Mouse (Mus musculus) heart, embryonic 11.5 days (tissue): ENCODE data around the gene Tapbpl. TPM values are rescaled to one million over a fixed set of nuclear protein-coding genes. Genes with fewer than 3 reads are reported as not detected.
A peak's percentile ranks its signal among the peaks of the same experiment; 100 is the strongest.

Experiments used
- ATAC-seq: fragments of 200-750 bp; cut with Nextera tagmentation; replicated peaks from 2 replicates; pipeline ENCODE4 v1.8.0; 2017; ENCODE audit warnings: moderate library complexity; ENCODE audit not compliant: insufficient number of reproducible peaks, low FRiP score, low TSS enrichment
- H3K27ac ChIP-seq: fragments of 300-500 bp; sonication (generic); 2 replicates; pipeline ENCODE4 v1.5.1; 2014; ENCODE audit warnings: mild to moderate bottlenecking, low read depth, low read length
- H3K27me3 ChIP-seq: fragments of 300-500 bp; sonication (generic); 2 replicates; pipeline ENCODE4 v1.6.1; 2014; ENCODE audit warnings: mild to moderate bottlenecking, low read length, mixed read lengths; ENCODE audit not compliant: control insufficient read depth, insufficient read depth
- H3K36me3 ChIP-seq: fragments of 300-500 bp; sonication (generic); 2 replicates; pipeline ENCODE4 v1.6.1; 2014; ENCODE audit warnings: mild to moderate bottlenecking, low read length, moderate library complexity, mixed read lengths; ENCODE audit not compliant: control insufficient read depth, insufficient read depth
- H3K4me1 ChIP-seq: fragments of 300-500 bp; sonication (generic); 2 replicates; pipeline ENCODE4 v1.6.1; 2014; ENCODE audit warnings: low read length; ENCODE audit not compliant: control insufficient read depth, insufficient read depth
- H3K4me2 ChIP-seq: fragments of 300-500 bp; sonication (generic); 2 replicates; pipeline ENCODE4 v1.6.1; 2014; ENCODE audit warnings: mild to moderate bottlenecking, moderate library complexity
- H3K4me3 ChIP-seq: fragments of 300-500 bp; sonication (generic); 2 replicates; pipeline ENCODE4 v1.5.1; 2014; ENCODE audit warnings: low read depth, low read length
- H3K9ac ChIP-seq: fragments of 300-500 bp; sonication (generic); 2 replicates; pipeline ENCODE4 v1.6.1; 2014; ENCODE audit warnings: mild to moderate bottlenecking, low read depth, low read length, moderate library complexity
- H3K9me3 ChIP-seq: fragments of 300-500 bp; sonication (generic); replicated peaks from 2 replicates; pipeline ENCODE4 v1.6.1; 2016; ENCODE audit warnings: low read length; ENCODE audit not compliant: control insufficient read depth
- WGBS: fragments of 180-500 bp; shearing (Covaris S2); extraction: QIAGEN DNeasy Blood & Tissue Kit; methylation state at CpG from one replicate; pipeline ENCODE4 v1.1.7; 2014; ENCODE audit not compliant: insufficient replicate concordance; 5-methylcytosine and 5-hydroxymethylcytosine counted together
- polyA plus RNA-seq: library from polyadenylated mRNA; unstranded; fragments of >200 nt; fragmentation: Nextera tagmentation; extraction: Ambion mirVana; gene quantifications from 2 replicates; pipeline ENCODE4 v1.2.1, GENCODE M21; 2014

Tapbpl gene
- polyA plus RNA-seq, 1 experiment from 2014 or later, result 2.0 TPM

GRCm38 (mm10) chr6:125234520-125234828 lies 2.8 kb upstream of the Tapbpl start:
- 60% methylated on average over 5 of the region's 5 CpGs for WGBS
- no peak overlapping the region for H3K9ac ChIP-seq
- ATAC-seq, result no peak

DNA sequence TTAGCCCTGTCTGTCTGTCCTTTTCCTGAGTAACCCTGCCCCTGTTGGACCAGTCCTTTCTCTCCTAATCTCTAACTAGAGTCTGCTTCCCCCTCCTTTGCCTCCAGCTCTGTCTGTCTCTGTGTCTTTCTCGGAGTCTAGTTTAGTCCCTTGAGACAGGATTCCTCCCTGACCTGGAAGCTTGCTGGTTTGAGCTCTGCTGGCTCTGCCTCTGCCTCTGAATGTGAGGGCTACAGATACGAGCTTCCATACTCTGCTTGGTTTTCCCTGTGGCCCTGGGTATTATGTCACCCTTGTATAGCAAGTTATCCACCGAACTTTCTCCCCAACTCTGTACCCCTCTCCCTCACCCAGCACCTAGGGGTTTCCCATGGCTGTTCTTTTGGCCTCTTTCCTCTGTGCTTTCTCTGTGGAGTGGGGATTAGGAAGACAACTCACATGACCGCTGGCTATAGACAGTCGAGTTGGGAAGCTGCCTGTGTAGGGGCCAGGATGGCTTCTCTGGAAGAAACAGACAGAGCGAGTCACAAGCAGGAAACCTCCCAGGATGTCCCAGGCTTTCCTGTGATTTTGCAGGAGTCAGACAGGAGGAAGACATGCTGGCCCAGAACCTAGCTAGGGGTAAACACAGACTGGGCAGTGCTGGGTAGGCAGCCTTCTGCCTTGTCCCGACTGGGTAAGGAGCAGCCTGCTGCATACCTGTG lies 2.3 kb upstream of the Tapbpl start:
- no peak overlapping the region for H3K4me3 ChIP-seq
- ATAC-seq, result no peak
- no peak overlapping the region for H3K9ac ChIP-seq
- no peaks in the 10 kb centered on the region for H3K36me3 ChIP-seq
- no peaks in the 10 kb centered on the region for H3K9me3 ChIP-seq
- peak overlapping the region; percentile 1; the same call in 1 of the 2 replicates for H3K4me2 ChIP-seq
- no peaks in the 10 kb centered on the region for H3K27me3 ChIP-seq
- peaks cover 16% of the 10 kb centered on the region for H3K4me1 ChIP-seq
- WGBS, result 45% methylated on average over 7 of the region's 7 CpGs
- H3K27ac ChIP-seq, result no peak overlapping the region

More at GRCm38 (mm10) chr6:125234520-125234828, 2.8 kb upstream of the Tapbpl start:
- Histone ChIP-seq H3K36me3 (no peaks in the 10 kb centered on the region), H3K27ac (no peak overlapping the region), H3K4me3 (no peak overlapping the region), H3K9me3 (no peaks in the 10 kb centered on the region), H3K4me1 (peaks cover 16% of the 10 kb centered on the region), H3K27me3 (no peaks in the 10 kb centered on the region), H3K4me2 (no peak overlapping the region; the same call in 1 of the 2 replicates)

DNA sequence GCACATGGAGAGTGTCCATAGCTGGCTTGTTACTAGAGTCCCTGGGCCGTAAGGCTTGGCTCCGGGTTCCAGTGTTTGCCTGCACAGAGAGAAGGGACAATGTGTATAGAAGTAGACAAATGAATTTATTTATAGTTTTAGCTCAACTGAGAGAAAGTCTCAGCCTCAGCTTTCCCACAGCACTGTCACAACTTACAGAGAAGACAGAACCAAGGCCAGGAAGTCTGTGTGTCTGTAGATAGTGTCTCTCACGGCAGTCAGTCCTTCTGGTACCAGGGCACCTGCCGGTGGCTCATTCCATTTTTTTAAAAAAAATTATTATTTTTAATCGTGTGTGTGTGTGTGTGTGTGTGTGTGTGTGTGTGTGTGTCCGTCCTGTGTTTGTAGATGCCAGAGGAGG lies 856 bp upstream of the Tapbpl start:
- no peak for ATAC-seq
- no peaks in the 10 kb centered on the region for H3K27me3 ChIP-seq
- 70% methylated on average over 6 of the region's 6 CpGs for WGBS
- peaks cover 16% of the 10 kb centered on the region for H3K4me1 ChIP-seq
- H3K9ac ChIP-seq, result no peak overlapping the region
- H3K4me2 ChIP-seq, result no peak overlapping the region; the same call in 1 of the 2 replicates
- no peaks in the 10 kb centered on the region for H3K36me3 ChIP-seq
- no peak overlapping the region for H3K27ac ChIP-seq
- H3K9me3 ChIP-seq, result no peaks in the 10 kb centered on the region
- no peak overlapping the region for H3K4me3 ChIP-seq

- no peaks in the 10 kb centered on the region for H3K9me3 ChIP-seq
- H3K9ac ChIP-seq, result peak overlapping the region; percentile 92
- no peaks in the 10 kb centered on the region for H3K27me3 ChIP-seq
- H3K36me3 ChIP-seq, result no peaks in the 10 kb centered on the region
- ATAC-seq, result no peak
- H3K27ac ChIP-seq, result peak overlapping the region; percentile 71
- peaks cover 16% of the 10 kb centered on the region for H3K4me1 ChIP-seq
- H3K4me2 ChIP-seq, result peak overlapping the region; percentile 97
- 46% methylated on average over 4 of the region's 4 CpGs for WGBS
- peak overlapping the region; percentile 64 for H3K4me3 ChIP-seq
These were observed 381 bp upstream of the Tapbpl start for GRCm38 (mm10) chr6:125232045-125232437.

DNA sequence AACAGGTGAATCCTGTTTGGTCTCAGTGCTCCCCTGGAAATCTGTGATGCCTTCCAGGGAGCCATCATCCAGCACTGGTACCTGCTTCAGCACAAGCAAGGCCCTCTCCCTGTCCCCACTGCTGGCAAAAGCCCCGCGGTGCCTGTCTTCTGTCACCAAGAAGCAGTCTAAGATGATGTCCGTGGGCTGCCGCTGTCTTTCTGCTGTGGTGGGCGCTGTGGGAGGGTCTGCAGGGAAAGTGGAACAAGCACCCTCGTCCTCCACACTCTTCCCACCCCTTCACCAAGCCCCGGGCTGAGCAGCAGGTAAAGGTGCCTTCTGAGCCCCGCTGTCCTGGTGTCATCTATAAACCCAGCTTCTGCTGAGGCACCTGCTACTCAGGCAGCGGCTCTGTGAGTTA lies 1.1 kb downstream of the Tapbpl start:
- H3K4me2 ChIP-seq, result peak overlapping the region; percentile 97
- no peaks in the 10 kb centered on the region for H3K27me3 ChIP-seq
- no peaks in the 10 kb centered on the region; the same call in 1 of the 2 replicates for H3K36me3 ChIP-seq
- H3K4me1 ChIP-seq, result peaks cover 16% of the 10 kb centered on the region
- no peaks in the 10 kb centered on the region for H3K9me3 ChIP-seq
- ATAC-seq, result no peak
- H3K27ac ChIP-seq, result no peak overlapping the region
- 0 out of 2 replicates have a peak overlapping the region, but pooled peaks have one; percentile 28 for H3K9ac ChIP-seq
- H3K4me3 ChIP-seq, result peak overlapping the region; percentile 64
- 68% methylated on average over 9 of the region's 9 CpGs for WGBS

DNA sequence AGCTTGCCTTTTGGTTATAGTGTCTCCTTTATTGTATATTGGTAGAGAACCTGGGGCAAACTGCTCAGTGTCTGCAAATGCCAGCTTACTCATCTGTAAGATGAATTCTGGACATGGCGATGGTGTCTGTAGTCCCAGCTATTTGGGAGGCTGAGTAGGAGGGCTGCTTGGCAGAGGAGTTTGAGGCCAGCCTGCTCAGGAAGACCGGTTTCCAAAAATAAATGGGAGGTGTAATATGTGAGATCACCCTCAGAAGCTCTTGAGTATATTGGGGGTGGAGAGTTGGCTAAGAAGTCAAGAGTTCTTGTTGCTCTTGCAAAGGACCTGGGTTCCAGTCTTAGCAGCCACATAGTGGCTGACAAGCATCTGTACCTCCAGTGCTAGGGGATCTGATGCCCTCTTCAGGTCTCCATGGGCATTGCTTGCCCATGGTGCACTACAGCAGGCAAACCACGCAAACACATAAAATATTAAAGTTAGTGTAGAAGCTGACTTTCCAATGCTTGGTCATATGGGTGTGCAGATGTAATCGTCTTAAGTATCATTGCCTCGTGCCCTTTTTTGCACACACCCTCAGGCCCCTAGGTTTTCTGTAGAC lies 6.0 kb downstream of the Tapbpl start:
- H3K27ac ChIP-seq, result no peak overlapping the region

DNA sequence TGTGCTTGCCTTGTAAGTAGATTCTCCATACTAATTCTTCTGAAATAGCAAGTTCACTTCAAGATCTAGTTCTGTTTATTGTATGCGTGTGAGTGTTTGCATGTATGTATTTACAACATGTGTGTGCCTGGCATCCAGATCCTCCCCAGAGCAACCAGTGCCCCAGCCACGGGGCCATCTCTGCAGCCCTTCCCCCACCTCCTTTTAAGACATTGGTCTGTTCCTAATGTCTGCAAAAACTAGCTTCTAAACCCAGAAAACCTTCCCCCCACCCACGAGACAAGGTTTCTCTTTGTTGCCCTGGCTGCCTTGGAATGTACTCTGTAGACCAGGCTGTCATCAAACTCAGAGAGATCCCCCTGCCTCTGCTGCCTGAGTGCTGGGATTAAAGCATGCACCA lies 9.1 kb downstream of the Tapbpl start:
- Histone ChIP-seq H3K4me1 (no peaks in the 10 kb centered on the region), H3K27ac (no peak overlapping the region), H3K9ac (no peak overlapping the region), H3K9me3 (no peaks in the 10 kb centered on the region), H3K27me3 (no peaks in the 10 kb centered on the region), H3K4me2 (no peak overlapping the region), H3K36me3 (peaks cover 2% of the 10 kb centered on the region; the same call in 1 of the 2 replicates), H3K4me3 (no peak overlapping the region)
- no peak for ATAC-seq
- WGBS, result 77% methylated on average over 3 of the region's 3 CpGs

More for the DNA sequence above, 6.0 kb downstream of the Tapbpl start:
- WGBS, result 71% methylated on average over 5 of the region's 5 CpGs
- Histone ChIP-seq H3K4me1 (no peaks in the 10 kb centered on the region), H3K36me3 (peaks cover 2% of the 10 kb centered on the region; the same call in 1 of the 2 replicates), H3K9me3 (no peaks in the 10 kb centered on the region), H3K27me3 (no peaks in the 10 kb centered on the region), H3K9ac (no peak overlapping the region), H3K4me3 (no peak overlapping the region), H3K4me2 (no peak overlapping the region)
- ATAC-seq, result no peak

GRCm38 (mm10) chr6:125222146-125222545 lies 9.5 kb downstream of the Tapbpl start:
- Histone ChIP-seq H3K9me3 (no peaks in the 10 kb centered on the region), H3K36me3 (peaks cover 2% of the 10 kb centered on the region; the same call in 1 of the 2 replicates), H3K4me3 (no peak overlapping the region), H3K27ac (no peak overlapping the region), H3K4me1 (no peaks in the 10 kb centered on the region), H3K4me2 (no peak overlapping the region), H3K27me3 (no peaks in the 10 kb centered on the region), H3K9ac (no peak overlapping the region)
- no peak for ATAC-seq
- WGBS, result 31% methylated on average over 2 of the region's 2 CpGs
